Mouse (Mus musculus): ENCODE results near the gene Igll1.
A peak's percentile ranks its signal among the peaks of the same experiment; 100 is the strongest.

Igll1 gene

GRCm38 (mm10) chr16:16852411-16852810, 11.4 kb downstream of the Igll1 start:
- DNase-seq: no peak

GRCm38 (mm10) chr16:16849196-16849595, 14.6 kb downstream of the Igll1 start:
- DNase-seq: no peak

- DNase-seq: no peak
These were observed 34.1 kb downstream of the Igll1 start for GRCm38 (mm10) chr16:16829671-16830070.

- DNase-seq: peak; percentile 65
These were observed 34.8 kb downstream of the Igll1 start, which contains the start of gene Spag6l for GRCm38 (mm10) chr16:16828757-16829615. Gene Spag6l, minus strand, starts transcription at chr16:16829456.

- DNase-seq: no peak
These were observed 37.6 kb downstream of the Igll1 start for GRCm38 (mm10) chr16:16826223-16826622.

GRCm38 (mm10) chr16:16825476-16825875, 38.3 kb downstream of the Igll1 start:
- DNase-seq: no peak
